Mouse (Mus musculus) lung, postnatal 0 days (tissue): ENCODE data around the gene Cog5. TPM values are rescaled to one million over a fixed set of nuclear protein-coding genes. Genes with fewer than 3 reads are reported as not detected.

Source experiments
- ATAC-seq: fragments of 200-750 bp; cut with Nextera tagmentation; 2 replicates; pipeline ENCODE4 v1.8.0; 2017; ENCODE audit warnings: moderate library complexity
- DNase-seq: peaks from one replicate; pipeline ENCODE4 v3.0.0-alpha.2; 2016; ENCODE audit warnings: low spot score
- H3K27ac ChIP-seq: fragments of 300-500 bp; sonication (generic); 2 replicates; pipeline ENCODE4 v1.5.1; 2014; ENCODE audit warnings: antibody characterized with exemption, mild to moderate bottlenecking, low read length, mixed read lengths
- H3K27me3 ChIP-seq: fragments of 300-500 bp; sonication (generic); replicated peaks from 2 replicates; pipeline ENCODE4 v1.6.1; 2014; ENCODE audit warnings: low read length, mixed read lengths; ENCODE audit not compliant: insufficient read depth
- H3K36me3 ChIP-seq: fragments of 300-500 bp; sonication (generic); 2 replicates; pipeline ENCODE4 v1.6.1; 2014; ENCODE audit warnings: low read length, mixed read lengths; ENCODE audit not compliant: insufficient read depth
- H3K4me1 ChIP-seq: fragments of 300-500 bp; sonication (generic); 2 replicates; pipeline ENCODE4 v1.6.1; 2014; ENCODE audit warnings: antibody characterized with exemption, low read depth, low read length, mixed read lengths; ENCODE audit not compliant: insufficient read depth
- H3K4me2 ChIP-seq: fragments of 300-500 bp; sonication (generic); replicated peaks from 2 replicates; pipeline ENCODE4 v1.6.1; 2014; ENCODE audit warnings: low read depth, mild to moderate bottlenecking, low read length, moderate library complexity, mixed read lengths
- H3K4me3 ChIP-seq: fragments of 300-500 bp; sonication (generic); 2 replicates; pipeline ENCODE4 v1.5.1; 2014; ENCODE audit warnings: low read depth, low read length
- H3K9ac ChIP-seq: fragments of 300-500 bp; sonication (generic); replicated peaks from 2 replicates; pipeline ENCODE4 v1.6.1; 2014; ENCODE audit warnings: low read depth, mild to moderate bottlenecking
- H3K9me3 ChIP-seq: fragments of 300-500 bp; sonication (generic); 2 replicates; pipeline ENCODE4 v1.6.1; 2016; ENCODE audit warnings: low read length, mixed read lengths
- CTCF ChIP-seq: IDR thresholded peaks from 2 replicates; pipeline ENCODE4 v1.5.1; 2016; ENCODE audit warnings: antibody characterized with exemption, mild to moderate bottlenecking
- EP300 ChIP-seq: IDR thresholded peaks from 2 replicates; pipeline ENCODE4 v1.6.1; 2016; ENCODE audit warnings: antibody characterized with exemption, mild to moderate bottlenecking, control low read depth
- WGBS: fragments of 180-500 bp; shearing (Covaris S2); extraction: QIAGEN DNeasy Blood & Tissue Kit; methylation state at CpG from one replicate; pipeline ENCODE4 v1.1.7; 2014; 5-methylcytosine and 5-hydroxymethylcytosine counted together
- polyA plus RNA-seq: library from polyadenylated mRNA; unstranded; fragments of >200 nt; fragmentation: Nextera tagmentation; extraction: Ambion mirVana; gene quantifications from 2 replicates; pipeline ENCODE4 v1.2.1, GENCODE M21; 2015

The Cog5 gene
- polyA plus RNA-seq, 1 experiment from 2014 or later = 17.0 TPM

- WGBS = 72% methylated on average over 6 of the region's 6 CpGs
- no peaks in the 10 kb centered on the region for H3K4me1 ChIP-seq
- DNase-seq (no peak), ATAC-seq (no peak)
- no peak overlapping the region for H3K4me2 ChIP-seq
- H3K27me3 ChIP-seq = no peaks in the 10 kb centered on the region
- TF ChIP-seq EP300 (no peak), CTCF (no peak)
- no peak overlapping the region for H3K27ac ChIP-seq
- 0 out of 2 replicates have a peak, but pooled peaks cover 4% of the 10 kb centered on the region for H3K36me3 ChIP-seq
- no peak overlapping the region for H3K4me3 ChIP-seq
- H3K9ac ChIP-seq = no peak overlapping the region
- no peaks in the 10 kb centered on the region for H3K9me3 ChIP-seq
Measured at GRCm38 (mm10) chr12:31890685-31891084, 236.0 kb downstream of the Cog5 start.

- H3K27ac ChIP-seq = no peak overlapping the region
- no peak for TF ChIP-seq EP300
- H3K36me3 ChIP-seq = no peaks in the 10 kb centered on the region
- no peak overlapping the region for H3K4me3 ChIP-seq
- DNase-seq (no peak), ATAC-seq (no peak)
- H3K4me1 ChIP-seq = no peaks in the 10 kb centered on the region
- no peak overlapping the region for H3K9ac ChIP-seq
- no peaks in the 10 kb centered on the region for H3K27me3 ChIP-seq
- no peaks in the 10 kb centered on the region for H3K9me3 ChIP-seq
- no peak overlapping the region for H3K4me2 ChIP-seq
Measured at GRCm38 (mm10) chr12:31892079-31892478, 237.4 kb downstream of the Cog5 start.

GRCm38 (mm10) chr12:31892771-31893170, 238.1 kb downstream of the Cog5 start:
- no peak for TF ChIP-seq CTCF
- no peak for TF ChIP-seq EP300
- ATAC-seq = no peak

GRCm38 (mm10) chr12:31895095-31895734, 240.5 kb downstream of the Cog5 start:
- H3K9me3 ChIP-seq = no peaks in the 10 kb centered on the region
- H3K36me3 ChIP-seq = no peaks in the 10 kb centered on the region
- no peak overlapping the region for H3K4me2 ChIP-seq
- H3K9ac ChIP-seq = no peak overlapping the region
- ATAC-seq = no peak; the same call in 1 of the 2 replicates
- no peak overlapping the region for H3K27ac ChIP-seq
- 47% methylated on average over 8 of the region's 8 CpGs for WGBS
- H3K4me1 ChIP-seq = no peaks in the 10 kb centered on the region
- H3K27me3 ChIP-seq = no peaks in the 10 kb centered on the region
- TF ChIP-seq EP300 (no peak), CTCF (no peak)
- DNase-seq = peak; percentile 9
- H3K4me3 ChIP-seq = no peak overlapping the region

More at GRCm38 (mm10) chr12:31892771-31893170, 238.1 kb downstream of the Cog5 start:
- Histone ChIP-seq H3K27ac (no peak overlapping the region), H3K36me3 (no peaks in the 10 kb centered on the region), H3K27me3 (no peaks in the 10 kb centered on the region), H3K4me2 (no peak overlapping the region), H3K9me3 (no peaks in the 10 kb centered on the region), H3K4me1 (no peaks in the 10 kb centered on the region), H3K9ac (no peak overlapping the region), H3K4me3 (no peak overlapping the region)
- no peak for DNase-seq
- 86% methylated on average over 7 of the region's 7 CpGs for WGBS

GRCm38 (mm10) chr12:31895888-31896287, 241.2 kb downstream of the Cog5 start:
- no peak for TF ChIP-seq CTCF
- no peak for TF ChIP-seq EP300
- DNase-seq = peak; percentile 68

GRCm38 (mm10) chr12:31896295-31896694, 241.6 kb downstream of the Cog5 start:
- WGBS = 46% methylated on average over 5 of the region's 5 CpGs
- Histone ChIP-seq H3K9ac (no peak overlapping the region), H3K36me3 (no peaks in the 10 kb centered on the region), H3K4me1 (no peaks in the 10 kb centered on the region), H3K4me2 (no peak overlapping the region), H3K27me3 (no peaks in the 10 kb centered on the region), H3K9me3 (no peaks in the 10 kb centered on the region), H3K4me3 (no peak overlapping the region), H3K27ac (no peak overlapping the region)
- no peak for ATAC-seq
- TF ChIP-seq EP300 = no peak
- no peak for TF ChIP-seq CTCF
- DNase-seq = no peak

More at GRCm38 (mm10) chr12:31895888-31896287, 241.2 kb downstream of the Cog5 start:
- Histone ChIP-seq H3K36me3 (no peaks in the 10 kb centered on the region), H3K27ac (no peak overlapping the region), H3K9ac (no peak overlapping the region), H3K4me2 (no peak overlapping the region), H3K4me3 (no peak overlapping the region), H3K27me3 (no peaks in the 10 kb centered on the region), H3K4me1 (no peaks in the 10 kb centered on the region), H3K9me3 (no peaks in the 10 kb centered on the region)
- 25% methylated on average over 2 of the region's 2 CpGs for WGBS
- ATAC-seq = peak; percentile 63

GRCm38 (mm10) chr12:31896986-31897385, 242.3 kb downstream of the Cog5 start:
- Histone ChIP-seq H3K27me3 (no peaks in the 10 kb centered on the region), H3K4me1 (no peaks in the 10 kb centered on the region), H3K4me2 (no peak overlapping the region), H3K36me3 (no peaks in the 10 kb centered on the region), H3K27ac (no peak overlapping the region), H3K9me3 (no peaks in the 10 kb centered on the region), H3K9ac (no peak overlapping the region), H3K4me3 (no peak overlapping the region)
- WGBS = 59% methylated on average over 8 of the region's 8 CpGs
- ATAC-seq (peak; percentile 57), DNase-seq (peak; percentile 41)
- TF ChIP-seq EP300 (no peak), CTCF (peak; percentile 22; the same call in 1 of the 2 replicates)
